Mouse (Mus musculus) cerebellum, adult 2 months (tissue): Measurements from ENCODE around the gene Fbxo17. TPM values are rescaled to one million over a fixed set of nuclear protein-coding genes. Genes with fewer than 3 reads are reported as not detected.

Source experiments
- DNase-seq, 2 experiments: peaks; one replicate each; pipeline ENCODE4 v3.0.0; 2021
- H3K27ac ChIP-seq: fragments of 200-500 bp; 2 replicates; pipeline ENCODE4 v1.5.1; 2012; ENCODE audit warnings: low read length, control low read depth, inconsistent platforms; ENCODE audit not compliant: insufficient read depth
- H3K27me3 ChIP-seq: fragments of 200-500 bp; 2 replicates; pipeline ENCODE4 v1.6.1; 2012; ENCODE audit warnings: inconsistent platforms, mild to moderate bottlenecking, low read length, moderate library complexity; ENCODE audit not compliant: control insufficient read depth, insufficient read depth
- H3K4me1 ChIP-seq: fragments of 200-500 bp; 2 replicates; pipeline ENCODE4 v1.6.1; 2011; ENCODE audit warnings: low read length; ENCODE audit not compliant: control insufficient read depth, insufficient read depth
- H3K4me3 ChIP-seq: fragments of 200-500 bp; replicated peaks from 2 replicates; pipeline ENCODE3; 2011; ENCODE audit warnings: mild to moderate bottlenecking, low read depth, low read length, control low read depth; ENCODE audit not compliant: insufficient read depth
- CTCF ChIP-seq: fragments of 200-500 bp; IDR thresholded peaks from 2 replicates; pipeline ENCODE4 v1.5.1; 2011; ENCODE audit warnings: low read depth, mild to moderate bottlenecking, control low read depth, low read length, moderate library complexity, borderline replicate concordance; ENCODE audit not compliant: insufficient read depth
- POLR2A ChIP-seq: fragments of 200-500 bp; IDR thresholded peaks from 2 replicates; pipeline ENCODE4 v1.6.1; 2011; ENCODE audit warnings: low read length, control low read depth, borderline replicate concordance; ENCODE audit not compliant: insufficient read depth
- WGBS: fragments of 180-500 bp; shearing (Covaris S2); methylation state at CpG from one replicate; pipeline ENCODE4 v1.1.7; 2018; 5-methylcytosine and 5-hydroxymethylcytosine counted together
- polyA plus RNA-seq: library from polyadenylated mRNA; depleted of rRNA; stranded (reverse); fragments of >200 nt; gene quantifications from 2 replicates; pipeline ENCODE4 v1.2.3, GENCODE M21; 2012

The Fbxo17 gene
- polyA plus RNA-seq, 1 experiment, result 6.7 TPM

DNA sequence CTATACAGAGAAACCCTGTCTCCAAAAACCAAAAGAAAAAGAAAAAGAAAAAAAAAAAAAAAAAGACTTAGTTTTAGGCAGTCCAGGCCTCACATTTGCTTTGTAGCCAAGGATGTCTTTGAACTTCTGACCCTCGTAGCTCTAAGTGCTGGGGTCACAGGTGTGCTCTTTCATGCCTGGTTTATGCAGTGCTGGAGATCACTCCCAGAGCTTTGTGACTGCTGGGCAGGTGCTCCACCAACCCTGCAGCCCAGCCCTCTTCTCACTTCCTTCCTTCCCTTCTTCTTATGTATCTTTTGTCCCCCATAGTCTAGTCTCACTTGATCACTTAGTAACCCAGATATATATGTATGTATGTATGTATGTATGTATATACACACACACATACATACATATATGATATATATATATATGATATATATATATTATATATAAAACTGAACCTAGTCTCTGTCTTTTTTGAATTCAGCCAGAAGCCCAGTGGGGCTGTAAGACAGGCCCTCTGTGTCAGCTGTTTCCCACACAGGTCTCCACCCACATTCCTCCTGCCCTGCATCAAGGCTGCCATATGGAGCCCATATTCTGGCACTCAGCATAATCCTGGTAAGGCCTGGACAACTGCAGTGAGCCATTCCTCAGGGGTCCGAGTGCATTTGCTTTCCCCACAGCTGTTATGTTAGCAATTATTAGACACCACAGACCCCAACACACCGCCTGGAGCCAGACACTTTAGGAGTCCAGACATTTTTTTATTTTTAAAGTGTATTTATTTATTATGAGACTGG lies 4.3 kb downstream of the Fbxo17 start:
- 49% methylated on average over 3 of the region's 3 CpGs for WGBS
- no peaks in the 10 kb centered on the region for H3K27me3 ChIP-seq
- no peak for TF ChIP-seq POLR2A
- TF ChIP-seq CTCF, result no peak
- DNase-seq, result no peak
- peaks cover 3% of the 10 kb centered on the region; the same call in 1 of the 2 replicates for H3K4me1 ChIP-seq
- no peak overlapping the region for H3K27ac ChIP-seq
- H3K4me3 ChIP-seq, result no peak overlapping the region

DNA sequence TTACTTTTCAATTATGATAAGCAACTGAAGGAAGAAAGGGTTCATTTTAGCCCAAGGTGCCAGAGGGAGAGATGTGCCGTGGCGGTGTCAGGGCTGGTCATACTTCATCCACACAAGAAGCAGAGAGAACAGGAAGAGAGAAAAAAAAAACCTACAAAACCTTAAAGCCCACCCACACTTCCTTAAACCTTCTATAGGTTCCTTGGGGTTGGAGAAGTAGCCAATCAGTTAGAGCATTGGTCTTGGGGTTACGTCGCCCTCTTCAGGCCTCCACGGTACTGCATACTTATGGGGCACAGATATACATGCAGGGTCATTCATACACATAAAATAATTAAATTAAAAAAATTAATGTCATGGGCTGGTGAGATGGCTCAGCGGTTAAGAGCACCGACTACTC lies 5.5 kb downstream of the Fbxo17 start:
- 94% methylated on average over 7 of the region's 7 CpGs for WGBS
- TF ChIP-seq POLR2A (no peak), CTCF (no peak)
- no peak overlapping the region for H3K27ac ChIP-seq
- no peak for DNase-seq
- no peak overlapping the region for H3K4me3 ChIP-seq
- no peaks in the 10 kb centered on the region for H3K27me3 ChIP-seq
- peaks cover 6% of the 10 kb centered on the region for H3K4me1 ChIP-seq

DNA sequence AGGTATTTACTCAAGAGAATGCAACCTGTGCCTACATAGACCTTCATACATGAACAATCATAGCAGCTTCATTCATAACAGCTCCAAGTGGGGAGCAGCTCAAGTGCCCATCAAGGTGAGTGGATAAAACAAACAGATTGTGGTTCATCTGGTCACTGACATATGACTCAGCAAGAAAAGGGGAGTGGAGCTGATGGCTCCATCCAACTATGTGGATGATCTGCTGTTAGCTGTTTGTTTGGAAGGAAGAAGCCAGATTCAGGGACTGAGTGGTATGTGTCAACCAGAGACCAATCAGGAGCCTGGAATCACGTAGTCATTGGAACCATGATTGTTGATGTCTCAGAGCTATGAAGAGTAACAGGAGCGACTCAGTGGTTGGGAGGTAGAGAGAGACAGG lies 8.0 kb downstream of the Fbxo17 start:
- WGBS, result 96% methylated on average over 2 of the region's 2 CpGs
- DNase-seq, result no peak
- TF ChIP-seq POLR2A (no peak), CTCF (no peak)

DNA sequence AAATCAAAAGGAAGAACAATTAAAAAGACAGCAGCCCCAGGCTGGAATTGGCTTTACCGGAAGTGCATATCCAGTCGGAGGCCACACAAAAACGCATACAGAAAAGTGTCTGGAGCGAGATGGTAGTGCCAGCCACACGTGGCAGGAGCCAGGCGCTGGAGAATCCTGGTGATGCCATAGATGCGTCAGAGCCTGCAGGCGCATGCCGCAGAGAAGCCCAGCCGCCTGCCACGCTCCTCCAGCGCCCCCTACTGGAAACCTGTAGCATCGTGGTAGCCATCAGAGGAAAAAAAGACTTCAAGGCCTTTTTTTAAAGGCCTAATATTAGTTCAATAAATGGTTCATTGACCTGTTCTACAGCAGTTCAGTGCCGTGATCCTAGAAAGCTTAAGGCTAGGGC lies 10.0 kb downstream of the Fbxo17 start:
- Histone ChIP-seq H3K27ac (no peak overlapping the region; the same call in 1 of the 2 replicates), H3K27me3 (no peaks in the 10 kb centered on the region), H3K4me1 (peaks cover 3% of the 10 kb centered on the region; the same call in 1 of the 2 replicates), H3K4me3 (no peak overlapping the region)
- no peak for TF ChIP-seq POLR2A
- peak; percentile 85 for TF ChIP-seq CTCF
- 3% methylated on average over 14 of the region's 14 CpGs for WGBS
- peak; percentile 83 to 86 for DNase-seq

More for the DNA sequence above, 8.0 kb downstream of the Fbxo17 start:
- no peak overlapping the region for H3K27ac ChIP-seq
- no peaks in the 10 kb centered on the region for H3K27me3 ChIP-seq
- H3K4me3 ChIP-seq, result no peak overlapping the region
- peaks cover 6% of the 10 kb centered on the region for H3K4me1 ChIP-seq

GRCm38 (mm10) chr7:28727649-28728340 lies 11.2 kb downstream of the Fbxo17 start:
- no peak for DNase-seq
- peaks cover 3% of the 10 kb centered on the region; the same call in 1 of the 2 replicates for H3K4me1 ChIP-seq
- no peak overlapping the region for H3K4me3 ChIP-seq
- WGBS, result 35% methylated on average over 10 of the region's 10 CpGs
- H3K27ac ChIP-seq, result no peak overlapping the region
- no peaks in the 10 kb centered on the region for H3K27me3 ChIP-seq
- TF ChIP-seq CTCF (peak; percentile 26; the same call in 1 of the 2 replicates), POLR2A (no peak)

DNA sequence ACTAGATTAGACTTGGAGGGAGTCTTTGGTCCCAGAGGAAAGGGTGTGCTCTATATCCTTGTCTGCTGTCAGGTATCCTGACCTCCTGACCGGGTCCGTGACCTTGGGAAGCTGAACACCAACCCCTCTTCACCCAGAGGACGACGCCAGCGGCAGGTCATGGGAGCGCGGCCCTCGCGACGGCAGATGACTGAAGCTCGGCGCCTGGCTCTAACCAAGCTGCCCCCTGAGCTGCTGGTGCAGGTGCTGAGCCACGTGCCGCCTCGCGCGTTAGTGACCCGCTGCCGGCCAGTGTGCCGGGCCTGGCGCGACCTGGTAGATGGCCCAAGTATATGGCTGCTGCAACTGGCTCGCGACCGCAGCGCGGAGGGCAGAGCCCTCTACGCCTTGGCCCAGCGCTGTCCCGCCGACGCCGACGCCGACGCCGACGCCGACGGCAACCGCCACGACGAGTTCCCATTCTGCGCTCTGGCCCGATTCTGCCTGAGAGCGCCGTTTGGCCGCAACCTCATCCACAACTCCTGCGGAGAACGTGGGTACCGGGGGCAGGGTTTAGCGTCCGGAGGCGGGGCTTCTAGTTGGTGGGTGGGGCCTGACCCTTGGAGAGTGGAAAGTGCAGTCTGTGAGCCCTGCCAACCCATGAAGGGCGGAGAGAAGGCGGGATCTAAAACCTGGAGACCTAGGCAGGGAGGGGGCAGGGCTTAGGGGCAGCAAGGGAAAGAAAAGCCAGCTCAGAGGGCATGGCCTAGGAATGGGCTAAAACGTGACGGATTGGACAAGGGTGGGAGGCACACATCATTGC lies 15.9 kb downstream of the Fbxo17 start:
- Histone ChIP-seq H3K4me1 (no peaks in the 10 kb centered on the region), H3K4me3 (peak overlapping the region; percentile 7), H3K27me3 (no peaks in the 10 kb centered on the region), H3K27ac (no peak overlapping the region)
- DNase-seq, result peak; percentile 57 to 63
- 5% methylated on average over 58 of the region's 58 CpGs for WGBS
- TF ChIP-seq POLR2A, result no peak
- no peak for TF ChIP-seq CTCF

DNA sequence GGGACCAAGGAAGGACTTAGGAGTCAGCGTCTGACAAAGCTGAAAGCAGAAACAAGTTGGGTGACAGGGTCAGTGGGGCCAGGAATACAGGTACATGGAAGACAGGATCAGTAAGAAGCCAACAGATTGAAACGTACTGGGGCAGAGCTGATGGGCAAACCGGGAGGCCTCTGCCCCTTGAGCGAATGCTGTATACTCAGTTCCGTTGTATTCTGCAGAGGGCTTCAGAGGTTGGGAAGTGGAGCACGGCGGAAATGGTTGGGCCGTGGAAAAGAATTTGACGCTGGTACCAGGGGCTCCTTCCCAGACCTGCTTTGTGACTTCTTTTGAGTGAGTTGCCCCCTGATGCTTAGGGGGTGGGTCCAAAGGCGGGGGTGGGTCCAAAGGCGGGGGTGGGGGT lies 16.6 kb downstream of the Fbxo17 start:
- no peak for DNase-seq
- 17% methylated on average over 11 of the region's 11 CpGs for WGBS
- TF ChIP-seq POLR2A, result no peak
- no peak for TF ChIP-seq CTCF
- Histone ChIP-seq H3K27me3 (no peaks in the 10 kb centered on the region), H3K27ac (no peak overlapping the region), H3K4me1 (no peaks in the 10 kb centered on the region), H3K4me3 (peak overlapping the region; percentile 7)

GRCm38 (mm10) chr7:28735701-28736100 lies 19.1 kb downstream of the Fbxo17 start:
- Histone ChIP-seq H3K4me1 (peaks cover 9% of the 10 kb centered on the region; the same call in 1 of the 2 replicates), H3K27ac (no peak overlapping the region), H3K4me3 (no peak overlapping the region), H3K27me3 (no peaks in the 10 kb centered on the region)
- no peak for DNase-seq
- TF ChIP-seq POLR2A (no peak), CTCF (no peak)
- 84% methylated on average over 6 of the region's 6 CpGs for WGBS
